Mouse (Mus musculus): ENCODE results near the gene Hax1.

The Hax1 gene

DNA sequence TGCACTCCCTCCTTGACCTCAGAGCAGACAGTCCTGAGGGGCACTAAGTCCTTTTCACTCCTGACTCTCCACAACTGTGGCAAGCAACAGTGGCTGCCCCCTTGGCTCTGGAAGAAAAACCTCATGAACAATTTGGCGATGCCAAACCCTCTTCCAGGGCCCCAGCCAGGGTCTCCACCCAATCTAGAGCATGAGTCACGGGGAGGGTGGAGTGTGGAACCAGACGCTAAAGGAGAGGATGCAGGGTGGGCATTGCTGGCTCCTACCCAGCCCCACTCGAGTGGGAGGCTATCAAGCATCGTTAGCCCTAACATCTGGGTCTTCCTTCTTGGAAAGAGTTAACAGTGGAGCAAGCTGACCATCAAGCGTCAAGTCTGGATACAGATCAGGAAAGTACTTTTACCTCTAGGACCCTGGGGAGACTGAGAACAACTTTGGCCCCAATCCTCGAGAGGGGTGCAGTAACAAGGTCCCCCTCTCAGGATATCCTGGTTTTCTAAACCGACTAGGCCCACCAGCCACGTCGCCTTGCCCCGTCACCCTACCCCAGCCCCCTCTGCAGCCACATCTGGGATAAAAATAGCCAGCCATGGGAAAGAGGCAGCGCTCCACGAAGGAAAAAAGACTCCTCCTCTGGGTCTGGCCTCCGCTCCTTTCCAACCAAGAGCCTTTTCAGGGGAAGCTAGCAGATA is 36.4 kb downstream of the Hax1 start:
- DNase-seq (ENCODE audit: low read depth, low spot score) = no peak

- no peak for DNase-seq (ENCODE audit: low read depth, low spot score)
These were observed 37.1 kb downstream of the Hax1 start for GRCm38 (mm10) chr3:89961436-89961835.

DNA sequence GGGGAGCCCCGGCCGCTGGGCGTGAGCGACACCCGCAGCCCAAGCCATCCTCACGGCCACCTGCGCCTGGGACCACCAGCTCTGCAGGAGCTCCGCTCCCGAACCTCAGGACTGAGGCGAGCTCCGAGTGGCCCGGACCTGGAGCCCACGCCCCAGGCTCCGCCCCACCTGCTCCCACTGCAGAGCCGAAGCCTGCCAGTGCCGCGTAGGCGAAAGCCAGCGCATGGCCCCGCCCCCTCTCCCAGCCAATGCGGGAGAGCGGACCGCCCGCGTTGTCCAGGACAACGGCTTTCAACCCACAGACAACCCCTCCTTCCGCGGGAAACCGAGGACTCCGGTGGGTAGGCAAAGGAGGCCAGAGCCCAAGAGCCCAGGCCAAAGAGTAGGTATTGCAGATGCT is 38.1 kb downstream of the Hax1 start:
- DNase-seq (ENCODE audit: low read depth, low spot score) = no peak

DNA sequence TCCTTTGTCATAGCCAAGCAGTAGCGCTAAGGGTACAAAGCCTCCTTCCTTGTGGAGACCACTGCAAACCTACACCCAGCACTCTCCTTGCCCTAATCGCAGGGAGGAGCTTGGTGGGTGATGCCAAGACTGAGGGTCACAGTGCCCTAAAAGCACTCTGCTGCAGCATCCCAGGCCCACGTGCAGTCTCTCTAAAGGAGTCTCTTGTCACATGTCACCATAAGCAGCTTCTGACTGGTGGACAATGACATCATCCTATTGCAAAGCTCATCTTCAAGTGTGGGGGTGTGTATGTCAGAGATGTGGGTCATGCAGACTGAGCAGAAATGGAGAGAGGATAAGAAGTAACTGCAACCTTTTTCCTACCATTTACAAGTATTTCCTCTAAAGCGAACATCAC is 39.1 kb downstream of the Hax1 start:
- DNase-seq (ENCODE audit: low read depth, low spot score) = no peak

GRCm38 (mm10) chr3:89957880-89958279 is 40.7 kb downstream of the Hax1 start:
- DNase-seq (ENCODE audit: low read depth, low spot score) = no peak

- no peak for DNase-seq (ENCODE audit: low read depth, low spot score)
These were observed 42.2 kb downstream of the Hax1 start for GRCm38 (mm10) chr3:89956177-89956971.

DNA sequence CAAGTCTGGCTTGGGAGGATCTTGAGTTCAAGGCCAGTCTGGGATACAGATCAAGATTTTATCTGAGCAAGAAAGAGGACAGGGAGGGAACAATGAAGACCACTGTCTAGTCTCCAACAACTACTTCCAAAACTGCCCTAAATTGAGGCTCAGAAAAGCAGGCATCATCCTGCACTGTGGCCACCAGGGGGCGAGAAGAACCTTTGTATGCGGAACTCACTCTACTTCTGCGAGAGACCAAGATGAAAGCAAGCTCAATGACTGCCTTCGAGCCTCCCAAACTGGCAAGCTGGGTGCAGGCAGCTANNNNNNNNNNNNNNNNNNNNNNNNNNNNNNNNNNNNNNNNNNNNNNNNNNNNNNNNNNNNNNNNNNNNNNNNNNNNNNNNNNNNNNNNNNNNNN is 45.2 kb downstream of the Hax1 start:
- peak; percentile 50 for DNase-seq (ENCODE audit: low read depth, low spot score)

- no peak for DNase-seq (ENCODE audit: low read depth, low spot score)
These were observed 49.9 kb downstream of the Hax1 start for GRCm38 (mm10) chr3:89948655-89949054.

GRCm38 (mm10) chr3:89948021-89948420 is 50.6 kb downstream of the Hax1 start:
- no peak for DNase-seq (ENCODE audit: low read depth, low spot score)
